Mouse (Mus musculus): ENCODE data around the gene Tas2r113.
"Not testable (repeated sequence)": the region's sequence is repeated elsewhere in the genome, so short reads cannot be mapped to it uniquely, and the experiment has no call there.

The Tas2r113 gene

DNA sequence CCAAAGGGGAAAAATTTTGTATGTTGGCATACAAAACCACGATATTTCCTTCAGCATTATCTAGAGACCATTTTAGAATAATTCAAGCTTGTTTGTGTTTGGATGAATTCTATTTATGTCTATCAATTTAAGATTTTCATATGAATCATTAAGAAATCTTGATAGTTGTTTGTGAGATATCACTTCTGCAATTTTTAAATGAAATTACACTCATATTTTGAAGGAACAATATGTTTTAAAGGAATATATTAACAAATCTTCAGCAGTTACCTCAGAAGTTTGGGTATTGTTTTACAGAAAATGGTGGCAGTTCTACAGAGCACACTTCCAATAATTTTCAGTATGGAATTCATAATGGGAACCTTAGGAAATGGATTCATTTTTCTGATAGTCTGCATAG lies at the start of gene Tas2r113:
Gene Tas2r113, plus strand, starts transcription at position 301 of the 400 bp plus-strand sequence.
- DNase-seq (ENCODE audit: extremely low spot score, low read depth, low spot score) = no peak

DNA sequence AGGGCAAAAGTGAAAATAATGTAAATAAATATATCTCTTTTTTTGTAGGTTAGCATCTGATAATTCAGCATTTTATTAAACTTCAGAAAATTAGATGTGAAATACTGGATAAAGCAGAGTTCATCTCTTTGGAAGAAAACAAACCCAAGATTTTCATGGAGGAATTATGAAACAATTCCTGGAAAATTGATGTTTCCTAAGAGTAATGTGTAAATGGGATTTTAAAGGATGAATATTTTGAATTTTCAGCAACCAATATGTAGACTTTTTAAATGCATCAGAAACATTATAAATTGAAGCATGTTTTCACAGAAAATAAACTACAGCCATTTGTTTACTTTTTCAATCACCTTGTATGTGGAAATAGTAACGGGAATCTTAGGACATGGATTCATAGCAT lies 46.0 kb upstream of the Tas2r113 start, which contains the start of gene Tas2r123:
Gene Tas2r123, plus strand, starts transcription at position 301 of the 400 bp plus-strand sequence.
- DNase-seq (ENCODE audit: extremely low spot score, low read depth, low spot score) = no peak

DNA sequence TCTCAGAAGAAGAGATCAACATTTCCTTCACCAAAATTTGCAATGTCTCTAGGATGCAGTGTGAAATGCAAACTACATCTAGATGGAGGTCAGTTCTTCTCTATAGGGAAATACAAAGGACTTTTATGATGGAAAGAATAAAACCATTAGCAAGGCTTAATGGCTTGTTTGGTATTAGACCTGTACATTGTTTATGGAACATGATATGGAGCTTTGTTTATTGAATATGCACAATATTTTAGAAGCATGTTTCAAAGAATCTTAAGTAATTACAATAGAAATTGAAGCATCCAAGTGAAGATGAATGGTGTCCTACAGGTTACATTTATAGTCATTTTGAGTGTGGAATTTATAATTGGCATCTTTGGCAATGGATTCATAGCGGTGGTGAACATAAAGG lies 37.7 kb upstream of the Tas2r113 start, which contains the start of gene Tas2r116:
Gene Tas2r116, plus strand, starts transcription at position 301 of the 400 bp plus-strand sequence.
- no peak for DNase-seq (ENCODE audit: extremely low spot score, low read depth, low spot score)

DNA sequence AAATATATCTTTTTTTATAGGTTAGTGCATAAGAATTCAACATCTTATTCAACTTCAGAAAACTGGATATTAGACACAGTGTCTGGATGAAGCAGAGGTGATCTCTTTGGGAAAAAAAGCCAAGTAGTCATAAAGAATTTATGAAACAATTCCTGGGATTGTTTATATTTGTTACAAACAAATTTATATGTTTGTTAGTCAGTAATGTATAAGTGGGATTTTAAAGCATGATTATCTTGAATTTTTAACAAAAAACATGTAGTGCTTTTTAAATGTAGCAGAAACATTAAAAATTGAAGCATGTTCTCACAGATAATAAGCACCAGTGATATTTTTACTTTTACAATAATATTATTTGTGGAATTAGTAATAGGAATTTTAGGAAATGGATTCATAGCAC lies 25.1 kb upstream of the Tas2r113 start, which contains the start of gene Tas2r110:
Gene Tas2r110, plus strand, starts transcription at position 301 of the 400 bp plus-strand sequence.
- no peak for DNase-seq (ENCODE audit: extremely low spot score, low read depth, low spot score)

DNA sequence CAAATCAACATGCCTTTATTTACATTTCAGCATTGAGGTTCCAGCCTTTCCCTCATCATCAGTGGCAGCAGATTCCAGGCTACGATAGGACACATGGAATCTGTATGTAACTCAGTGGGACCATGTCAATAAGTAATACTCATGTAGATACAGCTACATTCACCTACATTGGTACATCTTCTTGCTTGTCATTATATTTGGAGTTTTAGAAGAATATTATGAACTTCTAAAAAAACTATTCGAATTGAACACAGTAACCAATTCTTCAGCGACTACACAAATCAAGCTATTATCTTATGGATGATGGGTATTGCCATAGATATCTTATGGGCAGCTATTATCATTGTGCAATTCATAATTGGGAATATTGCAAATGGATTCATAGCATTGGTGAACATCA lies 16.5 kb downstream of the Tas2r113 start, which contains the start of gene Tas2r125:
Gene Tas2r125, plus strand, starts transcription at position 301 of the 400 bp plus-strand sequence.
- DNase-seq (ENCODE audit: extremely low spot score, low read depth, low spot score) = no peak

DNA sequence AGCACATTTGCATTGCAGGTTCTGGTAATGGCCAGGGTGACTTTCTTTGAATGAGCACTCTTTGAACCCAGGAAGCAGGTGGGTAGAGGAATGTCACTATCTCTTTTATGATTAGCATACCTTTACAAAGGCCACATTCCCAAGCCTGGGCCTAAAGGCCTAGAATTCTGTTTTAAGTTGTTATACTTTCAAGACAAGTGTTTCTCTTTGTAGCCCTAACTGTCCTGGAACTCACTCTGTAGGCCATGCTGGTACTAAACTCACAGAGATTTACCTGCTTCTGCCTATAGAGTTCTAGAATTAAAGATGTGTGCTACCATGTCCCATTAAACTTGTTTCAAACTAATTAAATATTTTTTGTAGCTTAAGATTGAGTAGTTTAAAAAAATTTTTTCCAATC lies 48.6 kb downstream of the Tas2r113 start:
- DNase-seq (ENCODE audit: extremely low spot score, low read depth, low spot score) = not testable (repeated sequence)

All from hindlimb bud, embryonic 11.5 days (tissue).